Mouse (Mus musculus) kidney, postnatal 25 days (tissue): Measurements from ENCODE around the gene Rnf145.

Experiments used
- DNase-seq, 2 experiments: peaks; one replicate each; pipeline ENCODE4 v3.0.0; 2021; ENCODE audit warnings: mixed read lengths in 2 of 2

Gene Rnf145

GRCm38 (mm10) chr11:44510371-44510770 lies 8.4 kb upstream of the Rnf145 start:
- no peak for DNase-seq

GRCm38 (mm10) chr11:44512044-44513025 lies 6.4 kb upstream of the Rnf145 start:
- peak in 1 of 2 experiments; percentile 43 for DNase-seq

- DNase-seq: no peak
Measured at GRCm38 (mm10) chr11:44513026-44513422, 5.7 kb upstream of the Rnf145 start.

GRCm38 (mm10) chr11:44514666-44515065 lies 4.1 kb upstream of the Rnf145 start:
- peak; percentile 71 to 87 for DNase-seq

- DNase-seq: no peak
Measured at GRCm38 (mm10) chr11:44516362-44516761, 2.4 kb upstream of the Rnf145 start.

- no peak for DNase-seq
Measured at GRCm38 (mm10) chr11:44517561-44518280, 1.0 kb upstream of the Rnf145 start.

GRCm38 (mm10) chr11:44519096-44519949 lies 559 bp downstream of the Rnf145 start:
- DNase-seq: peak; percentile 33 to 57

GRCm38 (mm10) chr11:44519950-44520761 lies 1.4 kb downstream of the Rnf145 start:
- peak; percentile 86 to 93 for DNase-seq

GRCm38 (mm10) chr11:44522594-44522993 lies 3.8 kb downstream of the Rnf145 start:
- DNase-seq: no peak

GRCm38 (mm10) chr11:44525765-44526164 lies 7.0 kb downstream of the Rnf145 start:
- no peak for DNase-seq

GRCm38 (mm10) chr11:44526654-44527263 lies 8.0 kb downstream of the Rnf145 start:
- no peak for DNase-seq

GRCm38 (mm10) chr11:44528560-44529199 lies 9.9 kb downstream of the Rnf145 start:
- DNase-seq: no peak

GRCm38 (mm10) chr11:44529200-44529599 lies 10.4 kb downstream of the Rnf145 start:
- no peak for DNase-seq

- no peak for DNase-seq
Measured at GRCm38 (mm10) chr11:44529716-44530115, 11.0 kb downstream of the Rnf145 start.

- DNase-seq: peak in 1 of 2 experiments; percentile 51
Measured at GRCm38 (mm10) chr11:44530382-44530781, 11.6 kb downstream of the Rnf145 start.

- no peak for DNase-seq
Measured at GRCm38 (mm10) chr11:44530867-44531266, 12.1 kb downstream of the Rnf145 start.

GRCm38 (mm10) chr11:44531617-44532016 lies 12.9 kb downstream of the Rnf145 start:
- no peak for DNase-seq

GRCm38 (mm10) chr11:44532846-44533781 lies 14.3 kb downstream of the Rnf145 start:
- DNase-seq: no peak

- DNase-seq: no peak
Measured at GRCm38 (mm10) chr11:44534999-44535750, 16.4 kb downstream of the Rnf145 start.
